Mouse (Mus musculus) C2C12 (cell line): ENCODE measurements around the gene Bcl11a. TPM values are rescaled to one million over a fixed set of nuclear protein-coding genes. Genes with fewer than 3 reads are reported as not detected.

Experiments
- H3K27me3 ChIP-seq: one replicate; pipeline ENCODE4 v1.6.1; 2011; ENCODE audit not compliant: control insufficient read depth, insufficient read depth, insufficient read length
- H3K36me3 ChIP-seq: one replicate; pipeline ENCODE4 v1.6.1; 2011; ENCODE audit not compliant: control insufficient read depth, insufficient read depth
- H3K4me3 ChIP-seq: one replicate; pipeline ENCODE4 v1.5.1; 2011; ENCODE audit warnings: mild to moderate bottlenecking, control low read depth; ENCODE audit not compliant: poor library complexity, insufficient read depth, severe bottlenecking
- H3K79me2 ChIP-seq: one replicate; pipeline ENCODE4 v1.6.1; 2011; ENCODE audit not compliant: control insufficient read depth, insufficient read depth
- H3K79me3 ChIP-seq: one replicate; pipeline ENCODE4 v1.6.1; 2011; ENCODE audit warnings: low read depth, control low read depth
- H3ac ChIP-seq: one replicate; pipeline ENCODE3; 2011; ENCODE audit warnings: low read depth; ENCODE audit not compliant: control insufficient read depth, insufficient read length
- CEBPB ChIP-seq: IDR thresholded peaks from one replicate; pipeline ENCODE4 v1.6.1; 2011; ENCODE audit warnings: low read depth, mild to moderate bottlenecking, control low read depth, moderate library complexity
- CTCF ChIP-seq: IDR thresholded peaks from one replicate; pipeline ENCODE4 v1.5.1; 2011; ENCODE audit not compliant: control insufficient read depth, insufficient read depth, insufficient read length
- FOSL1 ChIP-seq: IDR thresholded peaks from one replicate; pipeline ENCODE4 v1.8.0; 2011; ENCODE audit warnings: mild to moderate bottlenecking, low read length; ENCODE audit not compliant: poor library complexity, insufficient read depth, severe bottlenecking
- MAX ChIP-seq: IDR thresholded peaks from one replicate; pipeline ENCODE4 v1.6.1; 2011; ENCODE audit warnings: mild to moderate bottlenecking, control low read depth
- MYOD1 ChIP-seq: IDR thresholded peaks from one replicate; pipeline ENCODE4 v1.6.1; 2011; ENCODE audit warnings: low read depth; ENCODE audit not compliant: control insufficient read depth, insufficient read length
- MYOG ChIP-seq: IDR thresholded peaks from one replicate; pipeline ENCODE4 v1.6.1; 2011; ENCODE audit not compliant: control insufficient read depth, insufficient read length; ENCODE audit errors: extremely low read depth
- USF1 ChIP-seq: IDR thresholded peaks from one replicate; pipeline ENCODE4 v1.6.1; 2011; ENCODE audit warnings: low read depth, mild to moderate bottlenecking, control low read depth, moderate library complexity
- polyA plus RNA-seq: library from polyadenylated mRNA; unstranded; fragments of >200 nt; fragmentation: generic; extraction: Trizol; gene quantifications from one replicate; pipeline ENCODE4 v1.2.1, GENCODE M21; 2012; ENCODE audit warnings: missing spikeins

Bcl11a gene
- polyA plus RNA-seq, 1 experiment = not detected

GRCm38 (mm10) chr11:24108974-24109373 lies 31.1 kb downstream of the Bcl11a start:
- Histone ChIP-seq H3K79me3 (no peaks in the 10 kb centered on the region), H3K27me3 (no peaks in the 10 kb centered on the region), H3K36me3 (no peaks in the 10 kb centered on the region), H3K4me3 (no peak overlapping the region), H3ac (no peak overlapping the region), H3K79me2 (no peaks in the 10 kb centered on the region)
- TF ChIP-seq FOSL1 = no peak
- TF ChIP-seq USF1 = no peak
- TF ChIP-seq CEBPB = no peak
- no peak for TF ChIP-seq MYOG
- TF ChIP-seq CTCF = no peak
- no peak for TF ChIP-seq MAX
- TF ChIP-seq MYOD1 = no peak

- TF ChIP-seq FOSL1 (no peak), CTCF (no peak), USF1 (no peak), MYOD1 (no peak), CEBPB (no peak), MAX (no peak), MYOG (no peak)
- no peaks in the 10 kb centered on the region for H3K27me3 ChIP-seq
- no peak overlapping the region for H3ac ChIP-seq
- H3K36me3 ChIP-seq = no peaks in the 10 kb centered on the region
- no peak overlapping the region for H3K4me3 ChIP-seq
- H3K79me3 ChIP-seq = no peaks in the 10 kb centered on the region
- H3K79me2 ChIP-seq = no peaks in the 10 kb centered on the region
These were observed 31.5 kb downstream of the Bcl11a start for GRCm38 (mm10) chr11:24109388-24109787.

- H3K79me3 ChIP-seq = no peaks in the 10 kb centered on the region
- H3K79me2 ChIP-seq = no peaks in the 10 kb centered on the region
- H3K27me3 ChIP-seq = no peaks in the 10 kb centered on the region
- H3ac ChIP-seq = no peak overlapping the region
- H3K4me3 ChIP-seq = no peak overlapping the region
- no peaks in the 10 kb centered on the region for H3K36me3 ChIP-seq
- TF ChIP-seq MYOG = no peak
- TF ChIP-seq MYOD1 = no peak
- no peak for TF ChIP-seq CTCF
- TF ChIP-seq CEBPB = no peak
- no peak for TF ChIP-seq MAX
These were observed 32.3 kb downstream of the Bcl11a start for GRCm38 (mm10) chr11:24110113-24110512.

GRCm38 (mm10) chr11:24111720-24112119 lies 33.9 kb downstream of the Bcl11a start:
- Histone ChIP-seq H3K79me3 (no peaks in the 10 kb centered on the region), H3K79me2 (no peaks in the 10 kb centered on the region), H3K4me3 (no peak overlapping the region), H3K36me3 (no peaks in the 10 kb centered on the region), H3ac (no peak overlapping the region), H3K27me3 (no peaks in the 10 kb centered on the region)
- TF ChIP-seq MYOG = no peak
- TF ChIP-seq CEBPB = no peak
- no peak for TF ChIP-seq MAX
- no peak for TF ChIP-seq FOSL1
- TF ChIP-seq MYOD1 = no peak
- TF ChIP-seq CTCF = no peak
- no peak for TF ChIP-seq USF1

GRCm38 (mm10) chr11:24115017-24115752 lies 37.3 kb downstream of the Bcl11a start:
- Histone ChIP-seq H3K4me3 (no peak overlapping the region), H3K79me2 (no peaks in the 10 kb centered on the region), H3ac (no peak overlapping the region), H3K79me3 (no peaks in the 10 kb centered on the region), H3K36me3 (no peaks in the 10 kb centered on the region), H3K27me3 (no peaks in the 10 kb centered on the region)
- TF ChIP-seq USF1 = no peak
- no peak for TF ChIP-seq MYOG
- no peak for TF ChIP-seq MYOD1
- no peak for TF ChIP-seq CEBPB

GRCm38 (mm10) chr11:24116041-24116440 lies 38.2 kb downstream of the Bcl11a start:
- Histone ChIP-seq H3ac (no peak overlapping the region), H3K36me3 (no peaks in the 10 kb centered on the region), H3K27me3 (no peaks in the 10 kb centered on the region), H3K79me2 (no peaks in the 10 kb centered on the region), H3K79me3 (no peaks in the 10 kb centered on the region), H3K4me3 (no peak overlapping the region)
- no peak for TF ChIP-seq MAX
- TF ChIP-seq MYOD1 = no peak
- TF ChIP-seq CEBPB = no peak
- no peak for TF ChIP-seq CTCF
- TF ChIP-seq MYOG = no peak
- TF ChIP-seq USF1 = no peak
- TF ChIP-seq FOSL1 = no peak
